Mouse (Mus musculus) liver, embryonic 14.5 days (tissue): ENCODE measurements at regions not wholly inside any gene's neighbourhood (a gene's known extent, or its start where the extent isn't known, plus 50 kb on each side); places are given as distances from the start of the nearest gene placed in this dataset.

Source experiments
- ATAC-seq: fragments of 200-750 bp; cut with Nextera tagmentation; 2 replicates; pipeline ENCODE4 v1.8.0; 2017; ENCODE audit warnings: moderate number of reproducible peaks, mild to moderate bottlenecking, moderate library complexity; ENCODE audit not compliant: insufficient read depth
- DNase-seq, 3 experiments: peaks; one replicate each; pipeline ENCODE4 v3.0.0-alpha.2; 2012 to 2013; ENCODE audit warnings: low read depth in 3 of 3, low spot score in 3 of 3
- H3K27ac ChIP-seq: fragments of 300-500 bp; sonication (generic); 2 replicates; pipeline ENCODE4 v1.5.1; 2014; ENCODE audit warnings: moderate library complexity, mild to moderate bottlenecking, control low read depth, inconsistent platforms
- H3K27me3 ChIP-seq: fragments of 300-500 bp; sonication (generic); 2 replicates; pipeline ENCODE4 v1.6.1; 2014; ENCODE audit warnings: mild to moderate bottlenecking, low read length, moderate library complexity; ENCODE audit not compliant: control insufficient read depth, insufficient read depth
- H3K36me3 ChIP-seq: fragments of 300-500 bp; sonication (generic); replicated peaks from 2 replicates; pipeline ENCODE4 v1.6.1; 2014; ENCODE audit warnings: low read depth; ENCODE audit not compliant: control insufficient read depth, insufficient read depth
- H3K4me1 ChIP-seq, 2 experiments: fragments of 200-500 bp in 1 of 2; fragments of 300-500 bp in 1 of 2; sonication (generic) in 1 of 2; replicated peaks; 2 replicates each; pipeline ENCODE4 v1.6.1; 2012 to 2014; ENCODE audit warnings: antibody characterized with exemption in 1 of 2, inconsistent platforms in 1 of 2, low read length in 1 of 2; ENCODE audit not compliant: control insufficient read depth in 2 of 2, insufficient read depth in 2 of 2
- H3K4me2 ChIP-seq: fragments of 300-500 bp; sonication (generic); 2 replicates; pipeline ENCODE4 v1.6.1; 2014; ENCODE audit warnings: low read depth, mild to moderate bottlenecking, control low read depth, moderate library complexity
- H3K4me3 ChIP-seq, 2 experiments: fragments of 200-500 bp in 1 of 2; fragments of 300-500 bp in 1 of 2; sonication (generic) in 1 of 2; 2 replicates each; pipeline ENCODE4 v1.5.1; 2012 to 2014; ENCODE audit warnings: low read depth in 2 of 2, low read length in 2 of 2, mild to moderate bottlenecking in 2 of 2, control low read depth in 1 of 2, inconsistent platforms in 1 of 2, moderate library complexity in 1 of 2; ENCODE audit not compliant: insufficient read depth in 1 of 2
- H3K9ac ChIP-seq: fragments of 300-500 bp; sonication (generic); replicated peaks from 2 replicates; pipeline ENCODE4 v1.6.1; 2014; ENCODE audit warnings: mild to moderate bottlenecking, control low read depth, moderate library complexity
- H3K9me3 ChIP-seq: fragments of 300-500 bp; sonication (generic); 2 replicates; pipeline ENCODE4 v1.6.1; 2016; ENCODE audit warnings: low read length, mixed read lengths; ENCODE audit not compliant: control insufficient read depth
- CTCF ChIP-seq: IDR thresholded peaks from 2 replicates; pipeline ENCODE4 v1.5.1; 2016; ENCODE audit warnings: antibody characterized with exemption, low read depth, control low read depth
- EP300 ChIP-seq: IDR thresholded peaks from 2 replicates; pipeline ENCODE4 v1.6.1; 2016; ENCODE audit warnings: antibody characterized with exemption, low read depth
- WGBS: fragments of 180-500 bp; shearing (Covaris S2); extraction: QIAGEN DNeasy Blood & Tissue Kit; methylation state at CpG from one replicate; pipeline ENCODE4 v1.1.7; 2014; ENCODE audit not compliant: insufficient replicate concordance; 5-methylcytosine and 5-hydroxymethylcytosine counted together

DNA sequence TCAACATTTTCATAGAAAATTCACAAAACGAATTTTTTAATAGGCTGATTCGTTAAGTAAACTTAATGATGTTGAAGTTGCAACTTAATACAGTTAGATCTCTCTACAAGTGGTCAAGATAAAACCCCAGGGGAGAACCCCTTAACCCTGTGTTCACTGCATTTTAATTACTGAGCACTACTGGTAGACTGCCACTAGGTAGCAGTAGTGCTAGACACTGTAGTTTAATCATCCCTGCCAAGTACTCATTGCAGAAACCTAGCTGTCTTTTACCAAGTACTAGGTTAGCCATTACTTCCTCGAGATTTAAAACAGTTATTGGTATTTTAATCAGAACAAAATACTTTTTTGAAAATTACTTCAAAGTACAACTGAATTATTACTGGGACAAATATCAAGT, 218.1 kb upstream of the Mms22l start:
- no peaks in the 10 kb centered on the region for H3K27me3 ChIP-seq
- H3K9me3 ChIP-seq: no peaks in the 10 kb centered on the region
- H3K27ac ChIP-seq: no peak overlapping the region
- ATAC-seq (no peak), DNase-seq (no peak)
- H3K4me3 ChIP-seq: no peak overlapping the region
- H3K36me3 ChIP-seq: no peaks in the 10 kb centered on the region
- H3K9ac ChIP-seq: no peak overlapping the region
- TF ChIP-seq CTCF (no peak), EP300 (no peak)
- WGBS: 21% methylated on average over 3 of the region's 3 CpGs
- no peak overlapping the region for H3K4me2 ChIP-seq
- H3K4me1 ChIP-seq: no peaks in the 10 kb centered on the region
